Mouse (Mus musculus) spleen, adult 2 months (tissue): ENCODE data around the gene Nek9. TPM values are rescaled to one million over a fixed set of nuclear protein-coding genes. Genes with fewer than 3 reads are reported as not detected.

Experiments
- DNase-seq, 2 experiments: peaks; one replicate each; pipeline versions ENCODE4 v3.0.0 to v3.0.0-alpha.2; 2012 to 2021; ENCODE audit warnings: low spot score in 2 of 2, low read depth in 1 of 2
- H3K27ac ChIP-seq: fragments of 200-500 bp; 2 replicates; pipeline ENCODE4 v1.5.1; 2012; ENCODE audit warnings: low read length, inconsistent platforms; ENCODE audit not compliant: insufficient read depth
- H3K27me3 ChIP-seq: fragments of 200-500 bp; 2 replicates; pipeline ENCODE4 v1.6.1; 2012; ENCODE audit warnings: mild to moderate bottlenecking, moderate library complexity, low read length, inconsistent platforms; ENCODE audit not compliant: control insufficient read depth, insufficient read depth
- H3K36me3 ChIP-seq: fragments of 200-500 bp; 2 replicates; pipeline ENCODE4 v1.6.1; 2012; ENCODE audit warnings: mild to moderate bottlenecking, low read length, inconsistent platforms; ENCODE audit not compliant: control insufficient read depth, insufficient read depth
- H3K4me1 ChIP-seq: fragments of 200-500 bp; 2 replicates; pipeline ENCODE4 v1.6.1; 2011; ENCODE audit warnings: inconsistent platforms; ENCODE audit not compliant: control insufficient read depth, insufficient read depth, insufficient read length
- H3K4me3 ChIP-seq: fragments of 200-500 bp; 2 replicates; pipeline ENCODE4 v1.5.1; 2011; ENCODE audit warnings: mild to moderate bottlenecking, inconsistent platforms; ENCODE audit not compliant: insufficient read depth, insufficient read length; ENCODE audit errors: extremely low read depth
- CTCF ChIP-seq: fragments of 200-500 bp; IDR thresholded peaks from 2 replicates; pipeline ENCODE4 v1.5.1; 2011; ENCODE audit warnings: mild to moderate bottlenecking, inconsistent platforms; ENCODE audit not compliant: insufficient read depth, insufficient read length, insufficient replicate concordance; ENCODE audit errors: extremely low read depth
- POLR2A ChIP-seq: fragments of 200-500 bp; IDR thresholded peaks from 2 replicates; pipeline ENCODE4 v1.6.1; 2011; ENCODE audit warnings: low read depth, low read length, inconsistent platforms
- WGBS: fragments of 180-500 bp; shearing (Covaris S2); methylation state at CpG from one replicate; pipeline ENCODE4 v1.1.7; 2018; 5-methylcytosine and 5-hydroxymethylcytosine counted together
- polyA plus RNA-seq: library from polyadenylated mRNA; depleted of rRNA; stranded (reverse); fragments of >200 nt; gene quantifications from 2 replicates; pipeline ENCODE4 v1.2.3, GENCODE M21; 2012; rRNA removed

Nek9 gene
- 18.7 and 20.2 TPM in 2 replicates for polyA plus RNA-seq

- TF ChIP-seq POLR2A (peak; percentile 73), CTCF (no peak)
- WGBS: under 1% methylated on average over 36 of the region's 36 CpGs
- H3K27me3 ChIP-seq: no peaks in the 10 kb centered on the region; the same call in 1 of the 2 replicates
- H3K4me1 ChIP-seq: peaks cover 3% of the 10 kb centered on the region; the same call in 1 of the 2 replicates
- peak within 1 kb of the TSS; percentile 85 for H3K27ac ChIP-seq
- H3K4me3 ChIP-seq: peak within 1 kb of the TSS; percentile 93
- H3K36me3 ChIP-seq: peaks cover 13% of the 10 kb centered on the region
- DNase-seq: peak; percentile 89 to 90
Measured at GRCm38 (mm10) chr12:85339243-85339729, at the start of gene Nek9. TSS of gene Nek9 (minus strand) at chr12:85339362.

- DNase-seq: no peak
- no peak overlapping the region for H3K4me3 ChIP-seq
- H3K4me1 ChIP-seq: no peaks in the 10 kb centered on the region; the same call in 1 of the 2 replicates
- no peak for TF ChIP-seq POLR2A
- no peak for TF ChIP-seq CTCF
- H3K27me3 ChIP-seq: no peaks in the 10 kb centered on the region
- peak overlapping the region; percentile 5; the same call in 1 of the 2 replicates for H3K27ac ChIP-seq
- WGBS: 68% methylated on average over 5 of the region's 5 CpGs
- no peaks in the 10 kb centered on the region for H3K36me3 ChIP-seq
Measured at GRCm38 (mm10) chr12:85385995-85386375, 46.8 kb upstream of the Nek9 start.

- Histone ChIP-seq H3K4me3 (no peak overlapping the region), H3K36me3 (no peaks in the 10 kb centered on the region), H3K4me1 (no peaks in the 10 kb centered on the region; the same call in 1 of the 2 replicates), H3K27me3 (no peaks in the 10 kb centered on the region), H3K27ac (peak overlapping the region; percentile 54)
- DNase-seq: no peak
- TF ChIP-seq CTCF (no peak), POLR2A (no peak)
- 20% methylated on average over 10 of the region's 10 CpGs for WGBS
Measured at GRCm38 (mm10) chr12:85385329-85385994, 46.3 kb upstream of the Nek9 start.

- Histone ChIP-seq H3K4me3 (no peak overlapping the region), H3K27me3 (no peaks in the 10 kb centered on the region), H3K4me1 (no peaks in the 10 kb centered on the region; the same call in 1 of the 2 replicates), H3K36me3 (no peaks in the 10 kb centered on the region), H3K27ac (no peak overlapping the region)
- 47% methylated on average over 14 of the region's 14 CpGs for WGBS
- DNase-seq: no peak
- TF ChIP-seq POLR2A (no peak), CTCF (no peak)
Measured at GRCm38 (mm10) chr12:85382761-85383680, 43.9 kb upstream of the Nek9 start.

GRCm38 (mm10) chr12:85381570-85381969, 42.4 kb upstream of the Nek9 start:
- no peaks in the 10 kb centered on the region; the same call in 1 of the 2 replicates for H3K4me1 ChIP-seq
- TF ChIP-seq POLR2A (no peak), CTCF (no peak)
- no peaks in the 10 kb centered on the region for H3K27me3 ChIP-seq
- H3K4me3 ChIP-seq: no peak overlapping the region
- DNase-seq: no peak
- H3K36me3 ChIP-seq: no peaks in the 10 kb centered on the region
- H3K27ac ChIP-seq: no peak overlapping the region
- 87% methylated on average over 6 of the region's 6 CpGs for WGBS

- no peak for DNase-seq
- no peak for TF ChIP-seq POLR2A
- Histone ChIP-seq H3K27ac (no peak overlapping the region), H3K4me3 (no peak overlapping the region), H3K27me3 (no peaks in the 10 kb centered on the region), H3K4me1 (no peaks in the 10 kb centered on the region; the same call in 1 of the 2 replicates), H3K36me3 (no peaks in the 10 kb centered on the region)
- 88% methylated on average over 7 of the region's 7 CpGs for WGBS
Measured at GRCm38 (mm10) chr12:85380942-85381341, 41.8 kb upstream of the Nek9 start.
